Mouse (Mus musculus): ENCODE measurements at regions not wholly inside any gene's neighbourhood (a gene's known extent, or its start where the extent isn't known, plus 50 kb on each side); places are given as distances from the start of the nearest gene placed in this dataset.

GRCm38 (mm10) chr15:33862224-33862752, 495.4 kb downstream of the 9430069I07Rik start:
- H3K4me3 ChIP-seq (ENCODE audit: low read depth, low read length), result no peak overlapping the region
- H3K9me3 ChIP-seq (ENCODE audit: control insufficient read depth, low read length), result no peaks in the 10 kb centered on the region
- 61% methylated on average over 3 of the region's 3 CpGs for WGBS
- ATAC-seq (ENCODE audit: low read depth) (no peak), DNase-seq (ENCODE audit: low spot score) (peak; percentile 2)
- H3K4me1 ChIP-seq (ENCODE audit: control insufficient read depth, insufficient read depth, low read length), result no peaks in the 10 kb centered on the region
- H3K36me3 ChIP-seq (ENCODE audit: control insufficient read depth, insufficient read depth, low read length), result no peaks in the 10 kb centered on the region
- H3K4me2 ChIP-seq (ENCODE audit: low read depth, low read length), result no peak overlapping the region
- H3K27ac ChIP-seq (replicated peaks; ENCODE audit: low read depth, low read length), result no peak overlapping the region
- no peaks in the 10 kb centered on the region for H3K27me3 ChIP-seq (replicated peaks; ENCODE audit: control insufficient read depth, insufficient read depth, low read length)
- H3K9ac ChIP-seq (ENCODE audit: low read depth, low read length), result no peak overlapping the region

- no peak for DNase-seq (ENCODE audit: low spot score)
- WGBS, result 100% methylated on average over 1 of the region's 1 CpGs
- no peaks in the 10 kb centered on the region for H3K27me3 ChIP-seq (replicated peaks; ENCODE audit: control insufficient read depth, insufficient read depth, low read length)
- H3K27ac ChIP-seq (replicated peaks; ENCODE audit: low read depth, low read length), result no peak overlapping the region
- H3K4me2 ChIP-seq (ENCODE audit: low read depth, low read length), result no peak overlapping the region
- no peaks in the 10 kb centered on the region for H3K4me1 ChIP-seq (ENCODE audit: control insufficient read depth, insufficient read depth, low read length)
- H3K9ac ChIP-seq (ENCODE audit: low read depth, low read length), result no peak overlapping the region
- H3K36me3 ChIP-seq (ENCODE audit: control insufficient read depth, insufficient read depth, low read length), result no peaks in the 10 kb centered on the region
- H3K9me3 ChIP-seq (ENCODE audit: control insufficient read depth, low read length), result no peaks in the 10 kb centered on the region
- no peak overlapping the region for H3K4me3 ChIP-seq (ENCODE audit: low read depth, low read length)
- ATAC-seq (ENCODE audit: low read depth), result no peak
These were observed 532.1 kb downstream of the 9430069I07Rik start for GRCm38 (mm10) chr15:33825435-33826088.

GRCm38 (mm10) chr15:33824826-33825225, 532.8 kb downstream of the 9430069I07Rik start:
- WGBS, result 85% methylated on average over 3 of the region's 3 CpGs
- Histone ChIP-seq H3K27me3 (replicated peaks; ENCODE audit: control insufficient read depth, insufficient read depth, low read length) (no peaks in the 10 kb centered on the region), H3K9me3 (ENCODE audit: control insufficient read depth, low read length) (no peaks in the 10 kb centered on the region), H3K27ac (replicated peaks; ENCODE audit: low read depth, low read length) (no peak overlapping the region), H3K9ac (ENCODE audit: low read depth, low read length) (no peak overlapping the region), H3K36me3 (ENCODE audit: control insufficient read depth, insufficient read depth, low read length) (no peaks in the 10 kb centered on the region), H3K4me1 (ENCODE audit: control insufficient read depth, insufficient read depth, low read length) (no peaks in the 10 kb centered on the region), H3K4me3 (ENCODE audit: low read depth, low read length) (no peak overlapping the region), H3K4me2 (ENCODE audit: low read depth, low read length) (no peak overlapping the region)
- no peak for DNase-seq (ENCODE audit: low spot score)
- no peak for ATAC-seq (ENCODE audit: low read depth)

GRCm38 (mm10) chr15:33780960-33781359, 576.7 kb downstream of the 9430069I07Rik start:
- no peak overlapping the region for H3K27ac ChIP-seq (replicated peaks; ENCODE audit: low read depth, low read length)
- DNase-seq (ENCODE audit: low spot score) (no peak), ATAC-seq (ENCODE audit: low read depth) (no peak)

GRCm38 (mm10) chr15:33759496-33759895, 598.2 kb downstream of the 9430069I07Rik start:
- H3K36me3 ChIP-seq (ENCODE audit: control insufficient read depth, insufficient read depth, low read length), result no peaks in the 10 kb centered on the region
- H3K4me1 ChIP-seq (ENCODE audit: control insufficient read depth, insufficient read depth, low read length), result no peaks in the 10 kb centered on the region
- no peaks in the 10 kb centered on the region for H3K9me3 ChIP-seq (ENCODE audit: control insufficient read depth, low read length)
- H3K27ac ChIP-seq (replicated peaks; ENCODE audit: low read depth, low read length), result no peak overlapping the region
- no peaks in the 10 kb centered on the region for H3K27me3 ChIP-seq (replicated peaks; ENCODE audit: control insufficient read depth, insufficient read depth, low read length)
- no peak overlapping the region for H3K4me2 ChIP-seq (ENCODE audit: low read depth, low read length)
- H3K9ac ChIP-seq (ENCODE audit: low read depth, low read length), result no peak overlapping the region
- WGBS, result 50% methylated on average over 6 of the region's 6 CpGs
- ATAC-seq (ENCODE audit: low read depth) (no peak), DNase-seq (ENCODE audit: low spot score) (peak; percentile 62)
- no peak overlapping the region for H3K4me3 ChIP-seq (ENCODE audit: low read depth, low read length)

More at GRCm38 (mm10) chr15:33780960-33781359, 576.7 kb downstream of the 9430069I07Rik start:
- Histone ChIP-seq H3K9me3 (ENCODE audit: control insufficient read depth, low read length) (no peaks in the 10 kb centered on the region), H3K9ac (ENCODE audit: low read depth, low read length) (no peak overlapping the region), H3K27me3 (replicated peaks; ENCODE audit: control insufficient read depth, insufficient read depth, low read length) (no peaks in the 10 kb centered on the region), H3K4me1 (ENCODE audit: control insufficient read depth, insufficient read depth, low read length) (no peaks in the 10 kb centered on the region), H3K4me2 (ENCODE audit: low read depth, low read length) (no peak overlapping the region), H3K36me3 (ENCODE audit: control insufficient read depth, insufficient read depth, low read length) (no peaks in the 10 kb centered on the region), H3K4me3 (ENCODE audit: low read depth, low read length) (no peak overlapping the region)
- 79% methylated on average over 2 of the region's 2 CpGs for WGBS

- Histone ChIP-seq H3K36me3 (ENCODE audit: control insufficient read depth, insufficient read depth, low read length) (no peaks in the 10 kb centered on the region), H3K27me3 (replicated peaks; ENCODE audit: control insufficient read depth, insufficient read depth, low read length) (no peaks in the 10 kb centered on the region), H3K4me3 (ENCODE audit: low read depth, low read length) (no peak overlapping the region), H3K4me1 (ENCODE audit: control insufficient read depth, insufficient read depth, low read length) (no peaks in the 10 kb centered on the region), H3K4me2 (ENCODE audit: low read depth, low read length) (no peak overlapping the region), H3K9me3 (ENCODE audit: control insufficient read depth, low read length) (no peaks in the 10 kb centered on the region), H3K9ac (ENCODE audit: low read depth, low read length) (no peak overlapping the region), H3K27ac (replicated peaks; ENCODE audit: low read depth, low read length) (no peak overlapping the region)
- ATAC-seq (ENCODE audit: low read depth) (no peak), DNase-seq (ENCODE audit: low spot score) (no peak)
- whole genome bisulfite sequencing, result 93% methylated on average over 1 of the region's 1 CpGs
These were observed 598.9 kb downstream of the 9430069I07Rik start for GRCm38 (mm10) chr15:33758771-33759170.

Measured in embryonic facial prominence, embryonic 14.5 days (tissue).